Mouse (Mus musculus) liver, embryonic 16.5 days (tissue): ENCODE data around the gene Il17ra. TPM values are rescaled to one million over a fixed set of nuclear protein-coding genes. Genes with fewer than 3 reads are reported as not detected.

Source experiments
- ATAC-seq: fragments of 200-750 bp; cut with Nextera tagmentation; 2 replicates; pipeline ENCODE4 v1.8.0; 2017; ENCODE audit warnings: low read depth, mild to moderate bottlenecking, moderate number of reproducible peaks, moderate library complexity
- H3K27ac ChIP-seq: fragments of 300-500 bp; sonication (generic); 2 replicates; pipeline ENCODE4 v1.5.1; 2014; ENCODE audit warnings: mild to moderate bottlenecking, low read length
- H3K27me3 ChIP-seq: fragments of 300-500 bp; sonication (generic); 2 replicates; pipeline ENCODE4 v1.6.1; 2014; ENCODE audit warnings: low read depth, low read length, mixed read lengths; ENCODE audit not compliant: control insufficient read depth, insufficient read depth
- H3K36me3 ChIP-seq: fragments of 300-500 bp; sonication (generic); 2 replicates; pipeline ENCODE4 v1.6.1; 2014; ENCODE audit warnings: mild to moderate bottlenecking; ENCODE audit not compliant: control insufficient read depth, insufficient read depth
- H3K4me1 ChIP-seq: fragments of 300-500 bp; sonication (generic); 2 replicates; pipeline ENCODE4 v1.6.1; 2014; ENCODE audit warnings: low read depth, low read length, mixed read lengths; ENCODE audit not compliant: control insufficient read depth
- H3K4me2 ChIP-seq: fragments of 300-500 bp; sonication (generic); 2 replicates; pipeline ENCODE4 v1.6.1; 2014; ENCODE audit warnings: low read depth, low read length, mixed read lengths
- H3K4me3 ChIP-seq: fragments of 300-500 bp; sonication (generic); 2 replicates; pipeline ENCODE4 v1.5.1; 2014; ENCODE audit warnings: low read depth, mild to moderate bottlenecking, low read length
- H3K9ac ChIP-seq: fragments of 300-500 bp; sonication (generic); 2 replicates; pipeline ENCODE4 v1.6.1; 2014; ENCODE audit warnings: low read depth, low read length
- H3K9me3 ChIP-seq: fragments of 300-500 bp; sonication (generic); replicated peaks from 2 replicates; pipeline ENCODE4 v1.6.1; 2016; ENCODE audit warnings: low read length; ENCODE audit not compliant: control insufficient read depth
- WGBS: fragments of 180-500 bp; shearing (Covaris S2); extraction: QIAGEN DNeasy Blood & Tissue Kit; methylation state at CpG from one replicate; pipeline ENCODE4 v1.1.7; 2014; ENCODE audit not compliant: insufficient replicate concordance; 5-methylcytosine and 5-hydroxymethylcytosine counted together
- polyA plus RNA-seq: library from polyadenylated mRNA; unstranded; fragments of >200 nt; fragmentation: Nextera tagmentation; extraction: Ambion mirVana; gene quantifications from 2 replicates; pipeline ENCODE4 v1.2.1, GENCODE M21; 2015

Gene Il17ra
- polyA plus RNA-seq, 1 experiment from 2014 or later = 13.0 TPM

DNA sequence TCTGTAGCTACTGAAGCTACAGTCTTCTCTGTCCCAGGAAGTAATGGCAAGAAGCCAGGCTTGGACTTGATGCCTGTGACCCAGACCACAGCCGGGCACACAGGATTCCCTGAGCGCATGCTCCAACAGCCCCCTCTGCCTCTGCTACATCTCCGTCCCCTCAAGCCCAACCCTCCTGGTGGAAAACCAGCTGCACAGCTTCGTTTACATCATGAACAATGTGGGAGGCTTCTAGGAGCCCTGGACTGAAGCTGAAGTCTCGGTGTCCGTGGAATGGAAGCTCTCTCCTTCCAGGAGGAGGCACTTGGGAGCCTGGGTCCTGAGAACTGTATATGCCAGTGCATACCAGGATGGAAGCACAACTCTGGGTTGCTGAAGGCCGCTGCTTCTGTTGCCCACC is 46.9 kb downstream of the Il17ra start:
- 81% methylated on average over 7 of the region's 7 CpGs for WGBS
- no peaks in the 10 kb centered on the region for H3K9me3 ChIP-seq
- no peak for ATAC-seq
- H3K27me3 ChIP-seq = no peaks in the 10 kb centered on the region
- peaks cover 5% of the 10 kb centered on the region for H3K4me1 ChIP-seq
- peaks cover 3% of the 10 kb centered on the region; the same call in 1 of the 2 replicates for H3K36me3 ChIP-seq
- H3K27ac ChIP-seq = no peak overlapping the region
- H3K4me3 ChIP-seq = no peak overlapping the region
- H3K4me2 ChIP-seq = no peak overlapping the region
- no peak overlapping the region for H3K9ac ChIP-seq

DNA sequence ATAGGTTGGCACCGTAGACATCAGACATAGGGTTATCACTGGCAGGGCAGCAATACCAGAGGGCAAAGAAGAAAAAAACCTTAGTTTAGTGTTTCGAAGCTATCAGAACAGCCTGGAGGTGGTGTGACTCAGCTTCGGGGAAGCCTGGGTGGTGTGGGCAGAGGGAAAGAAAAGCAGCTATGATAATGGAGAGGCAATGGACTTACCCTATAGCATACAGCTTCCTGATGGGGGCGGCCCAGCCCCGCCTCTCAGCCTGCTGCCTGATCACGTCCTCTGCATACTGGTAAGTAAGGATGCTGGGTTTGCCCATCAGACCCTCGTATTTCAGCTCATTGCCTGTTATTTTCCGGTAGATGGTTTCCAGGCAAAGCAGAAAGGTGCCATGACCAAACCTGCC is 47.4 kb downstream of the Il17ra start:
- Histone ChIP-seq H3K36me3 (peaks cover 3% of the 10 kb centered on the region; the same call in 1 of the 2 replicates), H3K27ac (no peak overlapping the region), H3K4me3 (no peak overlapping the region), H3K27me3 (no peaks in the 10 kb centered on the region), H3K9me3 (no peaks in the 10 kb centered on the region), H3K4me1 (peaks cover 9% of the 10 kb centered on the region), H3K4me2 (no peak overlapping the region), H3K9ac (no peak overlapping the region)
- WGBS = 56% methylated on average over 8 of the region's 8 CpGs
- no peak for ATAC-seq

DNA sequence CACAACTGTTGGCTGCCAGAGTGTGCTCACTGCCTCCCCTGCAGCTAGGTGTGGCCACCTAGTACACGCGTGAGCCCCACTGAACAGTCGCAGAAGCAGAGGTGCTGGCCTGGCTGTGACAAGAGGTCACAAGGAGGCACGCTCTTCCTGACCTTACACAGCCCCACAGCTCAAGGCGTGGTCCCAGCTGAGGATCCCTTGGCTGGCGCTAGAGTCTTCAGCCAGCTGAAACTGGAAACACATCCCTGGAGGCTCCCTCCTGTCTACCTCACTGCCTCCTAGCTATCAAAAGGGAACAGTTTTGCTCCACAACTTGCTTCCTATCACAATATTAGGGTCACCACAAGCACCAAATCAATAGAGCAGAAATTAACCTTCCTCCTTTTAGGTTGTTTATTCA is 48.2 kb downstream of the Il17ra start:
- Histone ChIP-seq H3K27ac (no peak overlapping the region), H3K9me3 (no peaks in the 10 kb centered on the region), H3K27me3 (no peaks in the 10 kb centered on the region), H3K36me3 (peaks cover 3% of the 10 kb centered on the region; the same call in 1 of the 2 replicates), H3K4me3 (no peak overlapping the region), H3K4me2 (no peak overlapping the region), H3K4me1 (peaks cover 16% of the 10 kb centered on the region), H3K9ac (no peak overlapping the region)
- no peak for ATAC-seq
- 72% methylated on average over 6 of the region's 6 CpGs for WGBS

DNA sequence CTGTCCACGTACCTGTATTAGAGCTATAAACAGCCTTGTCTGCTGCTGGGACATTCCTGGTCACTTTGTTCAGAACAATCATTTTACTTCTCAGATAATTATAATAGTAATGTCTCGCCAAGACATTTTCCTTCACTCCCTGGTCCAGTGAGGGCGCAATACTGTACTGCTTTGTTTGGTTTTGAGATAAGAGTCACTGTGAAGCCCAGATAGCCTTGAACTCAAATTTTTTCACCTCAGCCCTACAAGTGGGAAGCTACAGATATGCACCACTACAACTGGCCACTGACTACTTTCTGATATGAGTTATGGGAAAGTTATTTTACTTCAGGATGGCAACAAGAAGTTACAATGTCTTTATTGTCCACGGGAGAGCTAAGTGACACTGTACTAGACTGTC is 53.4 kb downstream of the Il17ra start:
- Histone ChIP-seq H3K4me1 (peaks cover 29% of the 10 kb centered on the region), H3K9me3 (no peaks in the 10 kb centered on the region), H3K4me2 (peak overlapping the region; percentile 38), H3K4me3 (0 out of 2 replicates have a peak overlapping the region, but pooled peaks have one; percentile 11), H3K36me3 (no peaks in the 10 kb centered on the region), H3K9ac (peak overlapping the region; percentile 45), H3K27ac (peak overlapping the region; percentile 93), H3K27me3 (no peaks in the 10 kb centered on the region)
- ATAC-seq = peak; percentile 91
- 21% methylated on average over 4 of the region's 4 CpGs for WGBS

DNA sequence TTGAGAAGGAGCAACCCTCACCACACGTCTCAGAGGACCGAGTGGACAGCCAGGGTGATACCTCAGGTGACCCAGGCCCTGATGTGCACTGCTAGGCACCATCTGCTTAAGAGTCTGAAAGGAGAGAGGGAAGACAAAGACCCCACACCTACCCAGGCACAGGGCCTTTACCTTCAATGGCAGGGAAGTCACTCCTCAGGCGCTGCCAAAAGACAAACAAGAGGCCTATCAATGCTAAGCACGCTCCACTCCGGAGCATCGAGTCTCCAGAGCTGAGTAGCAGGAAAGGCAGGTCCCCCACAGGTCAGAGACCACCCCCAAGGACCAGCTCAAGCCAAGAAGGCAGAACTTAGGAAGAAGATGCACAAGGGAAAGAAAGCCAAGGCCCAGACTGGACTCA is 53.8 kb downstream of the Il17ra start:
- Histone ChIP-seq H3K4me2 (peak overlapping the region; percentile 38), H3K9me3 (no peaks in the 10 kb centered on the region), H3K27ac (peak overlapping the region; percentile 93), H3K27me3 (no peaks in the 10 kb centered on the region), H3K36me3 (no peaks in the 10 kb centered on the region), H3K4me1 (peaks cover 29% of the 10 kb centered on the region), H3K9ac (peak overlapping the region; percentile 45; the same call in 1 of the 2 replicates), H3K4me3 (0 out of 2 replicates have a peak overlapping the region, but pooled peaks have one; percentile 11)
- WGBS = 30% methylated on average over 6 of the region's 6 CpGs
- peak; percentile 55 for ATAC-seq

DNA sequence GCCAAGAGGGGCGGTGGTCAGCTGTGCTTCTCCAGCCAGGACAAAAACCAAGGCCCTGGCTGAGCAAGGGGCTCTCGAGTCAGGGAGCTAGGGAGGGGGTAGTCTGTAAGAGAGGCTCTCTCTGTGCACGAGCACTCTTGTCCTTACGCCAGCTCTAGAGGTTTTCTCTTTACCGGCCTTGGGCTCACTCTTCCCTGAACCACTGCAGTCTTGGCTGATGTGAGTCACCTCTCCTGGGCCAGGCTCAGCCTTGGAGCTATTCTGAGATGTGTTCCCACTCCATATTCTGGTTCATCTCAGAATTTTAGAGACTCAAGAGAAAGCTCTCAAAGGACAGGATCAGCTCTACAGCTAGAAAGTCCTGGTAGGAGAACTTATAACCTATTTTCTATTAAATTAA is 54.3 kb downstream of the Il17ra start:
- Histone ChIP-seq H3K4me2 (no peak overlapping the region), H3K27me3 (no peaks in the 10 kb centered on the region), H3K9ac (peak overlapping the region; percentile 45; the same call in 1 of the 2 replicates), H3K36me3 (no peaks in the 10 kb centered on the region), H3K9me3 (no peaks in the 10 kb centered on the region), H3K27ac (peak overlapping the region; percentile 93), H3K4me1 (peaks cover 29% of the 10 kb centered on the region), H3K4me3 (no peak overlapping the region)
- WGBS = 75% methylated on average over 5 of the region's 5 CpGs
- no peak for ATAC-seq

DNA sequence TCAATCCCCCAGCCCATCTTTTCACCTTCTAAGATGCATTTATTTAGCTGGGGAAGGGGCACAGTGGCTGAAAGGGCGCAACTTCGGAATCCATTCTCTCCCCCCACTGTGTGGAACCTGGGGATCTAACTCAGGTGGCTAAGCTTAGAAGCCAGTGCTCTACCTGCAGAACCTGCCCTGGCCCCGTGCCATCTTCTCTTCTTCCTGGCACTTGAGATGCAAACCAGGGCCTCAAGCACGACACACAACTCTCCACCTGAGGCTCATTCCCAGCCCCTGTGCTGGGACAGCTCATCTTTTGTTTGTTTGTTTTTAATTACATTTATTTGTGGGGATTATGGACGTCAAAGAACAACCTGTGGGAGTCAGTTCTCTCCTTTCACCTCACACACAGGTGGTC is 56.6 kb downstream of the Il17ra start:
- no peak overlapping the region for H3K27ac ChIP-seq
- H3K4me2 ChIP-seq = no peak overlapping the region
- no peaks in the 10 kb centered on the region for H3K27me3 ChIP-seq
- no peaks in the 10 kb centered on the region for H3K36me3 ChIP-seq
- H3K9ac ChIP-seq = no peak overlapping the region
- H3K4me3 ChIP-seq = no peak overlapping the region
- no peak for ATAC-seq
- no peaks in the 10 kb centered on the region for H3K9me3 ChIP-seq
- 75% methylated on average over 5 of the region's 5 CpGs for WGBS
- peaks cover 23% of the 10 kb centered on the region for H3K4me1 ChIP-seq

DNA sequence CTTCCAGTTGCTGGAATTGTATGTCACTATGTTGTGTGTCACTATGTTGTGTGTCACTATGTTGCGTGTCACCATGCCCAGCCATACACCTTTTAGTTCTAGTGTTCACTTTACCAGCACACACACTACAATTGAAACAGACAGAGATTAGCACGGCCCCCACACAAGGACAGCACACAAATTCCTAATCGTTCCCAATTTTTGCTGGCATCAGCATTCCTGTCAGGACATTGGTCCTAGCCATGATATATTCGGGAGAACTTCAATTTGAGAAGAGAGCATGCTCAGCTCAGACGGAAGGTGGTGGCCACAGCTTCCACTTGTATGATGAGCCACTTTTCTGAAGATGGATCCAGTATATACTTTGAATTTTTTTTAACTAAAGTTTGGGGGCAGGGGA is 61.7 kb downstream of the Il17ra start:
- WGBS = 82% methylated on average over 5 of the region's 5 CpGs
- Histone ChIP-seq H3K36me3 (no peaks in the 10 kb centered on the region), H3K4me1 (peaks cover 5% of the 10 kb centered on the region; the same call in 1 of the 2 replicates), H3K9me3 (no peaks in the 10 kb centered on the region), H3K4me2 (no peak overlapping the region), H3K27ac (no peak overlapping the region), H3K9ac (no peak overlapping the region), H3K4me3 (no peak overlapping the region), H3K27me3 (no peaks in the 10 kb centered on the region)
- no peak for ATAC-seq

DNA sequence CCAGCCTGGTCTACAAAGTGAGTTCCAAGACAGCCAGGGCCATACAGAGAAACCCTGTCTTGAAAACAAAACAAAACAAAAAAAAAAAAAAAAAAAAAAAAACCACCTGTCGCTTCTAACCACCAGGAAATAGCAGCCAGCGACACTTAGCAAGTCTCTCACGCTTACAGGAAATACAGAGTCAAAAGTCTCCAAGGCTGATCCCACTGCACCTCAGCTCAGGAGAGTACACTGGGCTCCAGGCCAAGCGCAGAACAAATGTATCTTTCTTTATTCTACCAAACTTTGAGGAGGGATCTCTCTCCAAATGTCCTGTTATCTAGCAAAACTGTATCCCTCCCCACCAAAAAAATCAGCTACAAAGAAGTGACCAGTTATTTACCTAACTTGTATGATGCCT is 66.1 kb downstream of the Il17ra start:
- no peak for ATAC-seq

More for the DNA sequence above, 66.1 kb downstream of the Il17ra start:
- WGBS = 53% methylated on average over 4 of the region's 4 CpGs
- no peaks in the 10 kb centered on the region for H3K36me3 ChIP-seq
- no peak overlapping the region for H3K27ac ChIP-seq
- H3K9me3 ChIP-seq = no peaks in the 10 kb centered on the region
- no peak overlapping the region for H3K4me2 ChIP-seq
- no peak overlapping the region for H3K9ac ChIP-seq
- no peaks in the 10 kb centered on the region for H3K27me3 ChIP-seq
- H3K4me1 ChIP-seq = peaks cover 12% of the 10 kb centered on the region
- H3K4me3 ChIP-seq = no peak overlapping the region
